Mouse (Mus musculus) urinary bladder, postnatal 36 days (tissue): ENCODE measurements around the gene Sohlh1.
"Not testable (repeated sequence)": the region's sequence is repeated elsewhere in the genome, so short reads cannot be mapped to it uniquely, and the experiment has no call there.

Experiments used
- DNase-seq, 2 experiments: peaks; one replicate each; pipeline ENCODE4 v3.0.0; 2022; ENCODE audit warnings: low spot score in 2 of 2, mixed read lengths in 1 of 2

Gene Sohlh1

DNA sequence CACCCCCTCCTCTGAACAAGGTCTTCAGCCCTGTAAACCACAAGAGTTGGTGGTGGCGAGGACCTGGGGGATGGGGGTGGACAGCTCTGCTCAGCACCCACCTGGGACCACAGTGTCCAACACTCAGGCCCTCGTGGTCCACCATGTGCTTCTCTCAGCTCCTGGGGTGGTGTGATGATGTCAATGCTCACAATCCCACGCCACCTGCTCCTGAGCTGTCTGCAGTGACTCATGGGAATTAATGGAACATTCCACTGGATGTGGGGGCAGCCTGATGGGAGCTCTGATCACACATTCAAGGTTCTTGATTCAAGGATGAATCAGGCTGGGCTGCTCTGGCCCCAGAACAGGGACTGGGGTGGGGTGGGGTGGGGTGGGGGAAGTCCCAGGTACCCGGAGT, 4.9 kb downstream of the Sohlh1 start:
- no peak for DNase-seq

GRCm38 (mm10) chr2:25836291-25836690, 10.8 kb downstream of the Sohlh1 start:
- peak; percentile 65 to 72 for DNase-seq

DNA sequence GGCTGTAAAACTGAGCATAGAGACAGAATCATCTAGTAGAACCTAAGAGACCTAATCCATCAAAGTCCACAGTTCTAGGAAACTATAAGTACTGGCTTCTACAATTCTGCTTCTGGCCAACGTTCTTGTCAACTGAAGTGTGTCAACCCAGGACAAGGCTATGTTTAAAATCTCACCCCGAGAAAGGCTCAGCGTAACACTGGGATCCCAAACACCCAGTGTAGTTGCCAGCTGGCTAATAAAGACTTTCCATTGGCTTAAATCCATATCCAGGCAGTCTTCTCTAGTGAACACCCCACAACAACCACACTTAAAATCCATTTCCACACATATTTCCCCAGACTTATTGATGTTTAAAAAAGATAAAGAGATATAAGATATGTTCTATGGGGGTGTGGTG, 16.3 kb downstream of the Sohlh1 start:
- no peak for DNase-seq

- DNase-seq = no peak
Measured at GRCm38 (mm10) chr2:25828344-25828947, 18.6 kb downstream of the Sohlh1 start.

GRCm38 (mm10) chr2:25824751-25825150, 22.3 kb downstream of the Sohlh1 start:
- DNase-seq = no peak

DNA sequence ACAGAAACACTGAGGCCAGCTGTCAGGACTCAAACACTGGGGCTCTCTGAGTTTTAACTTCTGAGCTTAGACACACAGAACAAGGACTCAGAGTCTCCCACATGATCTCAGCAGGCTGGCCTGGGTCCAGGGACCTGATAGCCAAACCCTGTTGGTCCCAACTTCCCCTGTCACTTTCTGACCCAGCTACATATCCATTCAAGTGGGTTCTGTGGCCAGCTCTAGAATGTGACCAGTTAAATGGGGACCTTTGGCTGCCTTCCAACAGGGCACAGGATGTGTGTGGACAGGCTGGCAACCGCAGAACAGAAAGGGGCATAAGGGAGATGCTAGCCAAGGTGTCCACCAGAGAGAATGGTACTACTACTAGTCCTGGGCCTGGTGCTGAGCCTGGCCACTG, 24.2 kb downstream of the Sohlh1 start, which contains the start of gene Lcn9:
Lcn9 (plus strand) TSS at position 348 of the 400 bp plus-strand sequence.
- DNase-seq = no peak

DNA sequence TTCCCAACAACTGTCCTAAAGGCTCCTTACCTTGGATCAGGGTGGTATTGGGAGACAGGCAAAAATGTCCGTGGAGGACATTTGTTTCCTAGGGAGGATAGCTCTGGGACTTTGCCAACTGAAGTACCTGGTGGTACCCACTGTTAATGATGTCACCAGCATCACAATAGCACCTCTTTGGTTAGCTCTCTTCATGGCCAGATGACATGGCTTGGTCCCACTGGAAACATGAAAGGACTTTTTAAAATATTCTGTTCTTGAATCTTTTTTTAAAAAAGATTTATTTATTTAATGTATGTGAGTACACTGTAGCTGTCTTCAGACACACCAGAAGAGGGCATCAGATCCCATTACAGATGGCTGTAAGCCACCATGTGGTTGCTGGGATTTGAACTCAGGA, 31.3 kb downstream of the Sohlh1 start, which contains the start of gene Glt6d1:
Glt6d1 (minus strand) TSS at position 101 of the 400 bp plus-strand sequence.
- not testable (repeated sequence) for DNase-seq

GRCm38 (mm10) chr2:25813364-25813763, 33.7 kb downstream of the Sohlh1 start:
- no peak for DNase-seq

DNA sequence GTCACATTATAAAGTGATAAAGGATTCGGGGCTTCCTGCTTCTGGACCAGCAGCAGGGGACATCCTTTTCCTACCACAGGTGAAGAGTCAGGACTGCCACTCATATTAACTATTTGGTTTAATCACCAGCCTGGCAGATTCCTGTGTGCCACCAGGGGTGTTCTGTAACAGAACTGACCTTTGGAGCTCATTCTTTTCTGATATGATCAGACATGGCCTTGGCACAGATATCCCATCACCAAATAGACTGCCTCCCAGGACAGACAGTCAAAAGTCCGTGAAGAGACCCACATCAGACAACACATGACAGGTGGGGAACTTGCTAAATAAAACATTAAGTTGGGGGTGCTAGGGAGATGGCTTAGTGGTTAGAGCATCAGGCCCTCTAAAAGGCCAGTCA, 35.3 kb downstream of the Sohlh1 start:
- DNase-seq = no peak

DNA sequence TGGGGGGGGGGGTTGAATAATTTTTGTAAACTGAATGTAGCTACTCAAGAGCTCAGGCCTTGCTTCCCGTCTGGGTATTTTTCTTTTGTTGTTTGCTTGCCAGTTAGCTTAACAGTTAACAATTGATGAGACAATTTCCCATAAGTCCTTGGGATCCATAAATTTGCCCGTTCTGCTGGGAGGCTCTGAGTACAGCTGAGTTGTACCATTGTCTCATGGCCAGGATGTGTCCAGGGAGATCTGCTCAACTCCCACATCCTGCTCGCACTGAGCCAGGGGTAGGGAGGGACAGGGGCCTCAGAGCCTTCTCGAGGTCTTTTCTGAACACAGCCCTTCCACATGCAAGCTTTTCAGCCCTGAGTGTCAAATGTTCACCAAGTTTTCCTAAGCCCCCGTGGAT, 49.0 kb downstream of the Sohlh1 start:
- no peak for DNase-seq

DNA sequence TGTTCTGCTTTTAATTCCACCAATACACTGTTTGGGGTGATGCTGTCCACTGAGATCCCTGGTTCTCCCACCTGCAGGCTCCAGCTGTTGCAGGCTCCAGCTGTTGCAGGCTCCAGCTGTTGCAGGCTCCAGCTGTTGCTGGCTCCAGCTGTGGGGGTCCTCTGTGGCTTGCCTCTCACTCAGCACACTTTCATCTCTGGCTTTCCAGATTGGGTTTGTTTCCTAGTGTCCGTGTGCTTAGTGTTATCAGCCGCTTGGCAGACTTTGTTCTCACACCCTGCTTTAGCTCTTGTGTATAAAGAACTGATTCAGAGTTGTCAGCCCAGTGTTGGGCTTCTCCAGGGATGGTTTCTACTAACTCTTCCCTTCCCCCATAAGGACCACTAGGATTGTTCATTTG, 49.4 kb downstream of the Sohlh1 start:
- DNase-seq = no peak
